Mouse (Mus musculus): ENCODE data around the gene Grem2. TPM values are rescaled to one million over a fixed set of nuclear protein-coding genes. Genes with fewer than 3 reads are reported as not detected.

Gene Grem2
- 2.2 and 3.0 TPM in 2 replicates for polyA plus RNA-seq (2015; fragmentation: Nextera tagmentation; extraction: Ambion mirVana)

DNA sequence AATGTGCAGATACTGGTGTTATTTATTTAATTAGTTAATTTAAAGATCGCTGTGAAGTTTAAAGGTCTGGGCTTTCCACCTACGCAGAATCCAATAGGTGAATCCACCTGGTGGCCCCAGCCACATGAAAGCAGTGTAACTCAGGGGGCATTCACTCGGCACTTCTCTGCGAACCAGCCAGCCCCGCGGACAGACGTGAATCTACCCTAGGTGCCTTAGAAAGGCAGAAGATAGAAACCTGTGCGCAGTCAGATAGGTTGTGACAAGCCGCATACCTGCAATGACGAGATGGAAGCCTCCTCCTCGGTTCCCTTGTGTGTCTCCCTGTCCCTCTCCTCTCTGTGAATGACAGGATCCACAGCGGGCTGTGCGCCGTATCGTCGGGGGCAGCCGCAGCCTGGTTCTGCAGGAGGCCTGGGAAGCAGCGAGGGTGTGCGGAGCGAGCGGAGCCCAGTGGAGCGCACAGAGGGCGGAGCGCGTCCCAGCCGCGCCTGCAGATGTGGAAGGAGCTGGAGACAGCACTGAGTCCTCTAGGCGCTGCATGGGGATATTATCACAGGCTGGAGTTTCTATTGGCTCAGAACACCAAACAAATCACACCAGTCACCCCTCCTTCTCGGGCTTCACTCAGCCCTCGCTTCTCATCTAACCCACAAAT is at the start of gene Grem2:
TSS of gene Grem2 (minus strand) at position 522 of the 658 bp plus-strand sequence.

